Mouse (Mus musculus): ENCODE results near the gene Large1.

GRCm38 (mm10) chr8:72817655-72818349 is 535.5 kb downstream of the Large1 start:
- no peak for TF ChIP-seq CTCF (IDR thresholded peaks at IDR 0.05; ENCODE audit: low read depth, low read length)
- TF ChIP-seq TAL1 (conservative IDR thresholded peaks at IDR 0.05; ENCODE audit: low read depth, low read length) = no peak
- no peak for TF ChIP-seq POLR2AphosphoS5 (IDR thresholded peaks at IDR 0.05; ENCODE audit: insufficient replicate concordance, low read depth, low read length)
- TF ChIP-seq GATA1 (IDR thresholded peaks at IDR 0.05; ENCODE audit: borderline replicate concordance, low read length) = no peak
- TF ChIP-seq GATA2 (IDR thresholded peaks at IDR 0.05; ENCODE audit: borderline replicate concordance, low read depth, low read length) = no peak
